Mouse (Mus musculus) heart, adult 11 months (tissue): ENCODE results near the gene Hsd17b7.

Experiments used
- DNase-seq: peaks from one replicate; pipeline ENCODE4 v3.0.0; 2022

Hsd17b7 gene

GRCm38 (mm10) chr1:169934005-169934725, 34.9 kb downstream of the Hsd17b7 start:
- DNase-seq = peak; percentile 83

GRCm38 (mm10) chr1:169932122-169932746, 36.8 kb downstream of the Hsd17b7 start:
- DNase-seq = peak; percentile 79

- peak; percentile 34 for DNase-seq
These were observed 37.3 kb downstream of the Hsd17b7 start for GRCm38 (mm10) chr1:169931698-169932097.

- DNase-seq = peak; percentile 95
These were observed 40.5 kb downstream of the Hsd17b7 start, which contains the start of gene Ccdc190 for GRCm38 (mm10) chr1:169928454-169928971. Gene Ccdc190, plus strand, starts transcription at chr1:169928648.

- DNase-seq = peak; percentile 51
These were observed 41.2 kb downstream of the Hsd17b7 start for GRCm38 (mm10) chr1:169927753-169928369.

DNA sequence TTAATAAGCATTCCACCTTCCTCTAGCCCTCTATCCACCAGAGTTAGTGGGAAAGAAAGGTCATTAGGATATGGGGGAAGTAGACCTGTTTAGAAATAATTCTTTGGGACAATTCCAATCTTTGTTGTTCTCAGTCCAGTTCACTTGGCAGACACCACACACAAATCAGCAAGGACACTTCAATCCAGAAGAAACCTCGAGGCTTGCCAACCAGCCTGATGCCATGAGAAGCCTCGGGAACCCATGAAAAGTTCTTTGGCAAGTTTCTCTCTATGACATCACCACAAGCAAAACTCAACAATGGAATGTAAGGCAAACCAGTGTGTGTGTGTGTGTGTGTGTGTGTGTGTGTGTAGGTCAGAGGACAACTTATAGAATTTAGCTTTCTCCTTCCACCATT, 44.5 kb downstream of the Hsd17b7 start:
- peak; percentile 79 for DNase-seq

DNA sequence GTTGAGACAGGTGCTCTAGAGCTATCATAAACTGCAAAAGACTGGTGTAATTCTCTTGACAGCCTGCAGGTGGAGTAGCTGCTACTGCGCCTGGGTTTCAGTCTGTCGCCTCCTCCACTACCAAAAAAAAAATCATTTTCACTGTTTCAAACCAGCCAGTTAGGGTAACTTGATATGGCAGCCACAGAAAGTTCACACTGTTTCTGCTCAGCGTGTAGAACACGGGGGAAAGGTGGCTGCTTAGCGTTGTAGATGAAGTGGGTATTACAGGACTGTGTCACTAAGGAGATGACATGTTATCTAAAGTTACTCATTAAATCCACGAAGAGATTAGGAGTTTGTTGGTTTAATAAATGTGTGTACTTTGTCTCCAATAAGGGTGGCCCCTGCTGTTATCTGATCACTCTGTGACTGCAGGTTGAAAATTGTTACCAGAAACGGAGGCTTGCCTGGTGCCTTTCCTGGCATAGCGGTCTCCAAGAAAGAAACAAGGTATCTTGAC, 47.3 kb downstream of the Hsd17b7 start:
- DNase-seq = peak; percentile 74

DNA sequence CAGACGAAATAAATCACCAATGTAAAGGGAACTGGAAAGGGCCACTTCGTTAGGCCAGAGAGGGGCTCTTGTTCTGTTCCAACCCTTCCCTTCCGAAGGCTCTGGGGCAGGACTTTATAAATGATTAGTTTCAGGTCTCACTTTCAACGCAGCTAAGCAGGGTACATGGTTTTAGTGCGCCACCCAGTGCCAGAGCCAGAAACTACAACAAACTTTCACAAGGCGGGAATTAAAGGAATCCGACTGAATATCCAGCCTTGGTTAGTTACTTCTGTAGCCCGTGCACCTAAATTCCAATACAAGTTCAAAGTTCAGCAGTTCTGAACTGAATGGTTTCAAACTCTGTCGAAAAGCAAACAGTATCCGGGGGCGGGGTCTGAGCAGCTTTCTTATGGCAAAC, 49.8 kb downstream of the Hsd17b7 start:
- peak; percentile 81 for DNase-seq

- peak; percentile 91 for DNase-seq
These were observed 51.0 kb downstream of the Hsd17b7 start for GRCm38 (mm10) chr1:169917998-169918397.

DNA sequence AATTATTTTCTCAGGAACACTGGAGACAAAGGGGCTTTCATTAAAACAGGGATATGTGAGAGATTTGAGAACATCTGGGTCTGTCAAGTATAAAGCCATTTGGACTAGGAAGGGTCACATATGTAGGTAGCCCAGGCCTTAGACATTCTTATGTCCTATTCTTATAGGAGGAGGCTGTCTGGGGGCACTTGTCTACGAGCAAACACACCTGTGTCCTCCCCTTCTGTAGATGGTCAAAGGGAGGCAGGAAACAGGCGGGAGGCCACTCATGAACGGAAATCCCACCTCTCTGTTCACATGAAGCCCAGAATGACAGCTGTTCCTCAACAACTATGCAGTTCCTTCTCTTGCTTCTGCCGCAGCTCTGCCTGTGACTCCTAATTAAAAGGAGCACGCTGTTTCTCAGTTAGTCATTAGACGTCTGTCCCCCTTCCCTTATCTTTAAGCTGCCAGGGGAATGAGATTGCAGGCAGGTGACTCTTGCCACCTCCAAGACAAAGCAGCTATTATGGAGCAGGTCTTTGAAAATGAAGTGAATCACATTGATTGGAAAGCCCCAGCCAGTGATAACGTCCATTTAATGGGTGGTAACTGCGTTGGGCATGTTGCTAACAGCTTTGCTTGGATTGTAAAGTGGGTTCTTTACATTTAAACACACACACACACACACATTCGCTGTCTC, 51.8 kb downstream of the Hsd17b7 start:
- peak; percentile 82 for DNase-seq

- DNase-seq = peak; percentile 97
These were observed 52.4 kb downstream of the Hsd17b7 start for GRCm38 (mm10) chr1:169916659-169917058.

GRCm38 (mm10) chr1:169911526-169911925, 57.5 kb downstream of the Hsd17b7 start:
- DNase-seq = no peak

GRCm38 (mm10) chr1:169910751-169911150, 58.3 kb downstream of the Hsd17b7 start:
- DNase-seq = no peak

GRCm38 (mm10) chr1:169909659-169910058, 59.4 kb downstream of the Hsd17b7 start:
- DNase-seq = no peak

GRCm38 (mm10) chr1:169909163-169909562, 59.9 kb downstream of the Hsd17b7 start:
- DNase-seq = no peak

- DNase-seq = no peak
These were observed 68.2 kb downstream of the Hsd17b7 start for GRCm38 (mm10) chr1:169900771-169901336.
